Mouse (Mus musculus) thymus, adult 2 months (tissue): ENCODE measurements around the gene Ccdc152.

ENCODE experiments used
- CTCF ChIP-seq: fragments of 200-500 bp; IDR thresholded peaks from 2 replicates; pipeline ENCODE4 v1.5.1; 2012; ENCODE audit warnings: mild to moderate bottlenecking, control low read depth, low read length, moderate library complexity, borderline replicate concordance; ENCODE audit not compliant: control insufficient read depth, poor library complexity, insufficient read depth; ENCODE audit errors: extremely low read depth
- POLR2A ChIP-seq: fragments of 200-500 bp; IDR thresholded peaks from 2 replicates; pipeline ENCODE4 v1.6.1; 2012; ENCODE audit warnings: mild to moderate bottlenecking, low read length, control low read depth, moderate library complexity; ENCODE audit not compliant: control insufficient read depth, poor library complexity, insufficient read depth; ENCODE audit errors: extremely low read depth

- TF ChIP-seq CTCF, result no peak
- TF ChIP-seq POLR2A, result no peak
These were observed 46.2 kb upstream of the Ccdc152 start for GRCm38 (mm10) chr15:3349306-3350064.
